Comparison of ENCODE assay signal across 8 mouse cellular contexts in genomic region chr8:69919010-69919409, GRCm38 (mm10). TPM values are rescaled to one million over a fixed set of nuclear protein-coding genes. Genes with fewer than 3 reads are reported as not detected.
A peak's percentile ranks its signal among the peaks of the same experiment; 100 is the strongest.
DNase-seq lines count a peak whose midpoint lies in the region; ATAC-seq lines count a peak whose summit lies in the region.

No protein-coding gene starts in this region.

- WGBS in heart, embryonic 16.5 days = 50% methylated on average over 1 of the region's 1 CpGs
- WGBS in liver, embryonic 13.5 days (ENCODE audit: insufficient replicate concordance) = 46% methylated on average over 1 of the region's 1 CpGs
- 83% methylated on average over 1 of the region's 1 CpGs for WGBS in stomach, embryonic 14.5 days

- peaks cover 17% of the 10 kb centered on the region for H3K36me3 ChIP-seq in heart, embryonic 16.5 days (ENCODE audit: control insufficient read depth, insufficient read depth)
- H3K36me3 ChIP-seq in liver, embryonic 13.5 days = peaks cover 41% of the 10 kb centered on the region
- H3K36me3 ChIP-seq in stomach, embryonic 14.5 days (ENCODE audit: control insufficient read depth, insufficient read depth, low read length) = peaks cover 16% of the 10 kb centered on the region

- H3K4me3 ChIP-seq in heart, embryonic 16.5 days (ENCODE audit: low read length) = no peak overlapping the region
- no peak overlapping the region for H3K4me3 ChIP-seq in liver, embryonic 13.5 days (replicated peaks)
- H3K4me3 ChIP-seq in stomach, embryonic 14.5 days (ENCODE audit: low read depth, low read length) = no peak overlapping the region

- no peaks in the 10 kb centered on the region for H3K27me3 ChIP-seq in heart, embryonic 16.5 days (ENCODE audit: control insufficient read depth, insufficient read depth, low read length)
- H3K27me3 ChIP-seq in liver, embryonic 13.5 days = no peaks in the 10 kb centered on the region
- H3K27me3 ChIP-seq in stomach, embryonic 14.5 days (ENCODE audit: control insufficient read depth, insufficient read depth, low read length) = no peaks in the 10 kb centered on the region

- H3K9ac ChIP-seq in heart, embryonic 16.5 days (ENCODE audit: low read length) = no peak overlapping the region
- no peak overlapping the region for H3K9ac ChIP-seq in liver, embryonic 13.5 days
- H3K9ac ChIP-seq in stomach, embryonic 14.5 days (replicated peaks; ENCODE audit: low read depth, low read length) = no peak overlapping the region

- peaks cover 33% of the 10 kb centered on the region for H3K4me1 ChIP-seq in heart, embryonic 16.5 days (ENCODE audit: control insufficient read depth, insufficient read depth, low read length)
- H3K4me1 ChIP-seq in liver, embryonic 13.5 days (replicated peaks) = peaks cover 63% of the 10 kb centered on the region
- 0 out of 2 replicates have a peak, but pooled peaks cover 3% of the 10 kb centered on the region for H3K4me1 ChIP-seq in stomach, embryonic 14.5 days (ENCODE audit: control insufficient read depth, insufficient read depth, low read length)

- H3K27ac ChIP-seq in heart, embryonic 16.5 days (ENCODE audit: low read length) = peak overlapping the region; percentile 14; the same call in 1 of the 2 replicates
- peak overlapping the region; percentile 87 for H3K27ac ChIP-seq in liver, embryonic 13.5 days
- no peak overlapping the region for H3K27ac ChIP-seq in stomach, embryonic 14.5 days (ENCODE audit: low read length)

- ATAC-seq in heart, embryonic 16.5 days (replicated peaks; ENCODE audit: extremely low read depth, insufficient read depth, low FRiP score) = peak; percentile 37
- ATAC-seq in liver, embryonic 13.5 days (ENCODE audit: low read depth) = peak; percentile 30
- ATAC-seq in stomach, embryonic 14.5 days (ENCODE audit: insufficient number of reproducible peaks, insufficient read depth, low FRiP score, low read depth) = peak; percentile 69; the same call in 1 of the 2 replicates

- H3K9me3 ChIP-seq in heart, embryonic 16.5 days (replicated peaks; ENCODE audit: control insufficient read depth, low read length) = no peaks in the 10 kb centered on the region
- no peaks in the 10 kb centered on the region for H3K9me3 ChIP-seq in liver, embryonic 13.5 days (replicated peaks)
- H3K9me3 ChIP-seq in stomach, embryonic 14.5 days (ENCODE audit: control insufficient read depth, low read depth, low read length) = no peaks in the 10 kb centered on the region

- H3K4me2 ChIP-seq in heart, embryonic 16.5 days (ENCODE audit: low read depth, low read length) = no peak overlapping the region
- H3K4me2 ChIP-seq in liver, embryonic 13.5 days = no peak overlapping the region
- no peak overlapping the region for H3K4me2 ChIP-seq in stomach, embryonic 14.5 days (replicated peaks; ENCODE audit: low read depth, low read length)

- peak; percentile 81 to 89 for DNase-seq in CD8-positive naive resting alpha-beta T cell, adult 2 months (ENCODE audit: low read depth in 2 of 2, low spot score in 2 of 2)
- DNase-seq in brain, embryonic 18.5 days (ENCODE audit: low read depth, low spot score) = peak; percentile 64
- DNase-seq in fibroblast of lung, adult 2 months (ENCODE audit: low read depth) = peak; percentile 94
- DNase-seq in kidney, postnatal 14 days = peak; percentile 86
- peak; percentile 65 for DNase-seq in liver, embryonic 13.5 days
- DNase-seq in natural killer cell, adult 2 months (ENCODE audit: low spot score in 2 of 2) = peak; percentile 89 to 90

RNA-seq across cellular contexts. Expression of gene Yjefn3, which starts 16.5 kb away (rescaled TPM):
- 8.2 and 8.7 TPM in 2 replicates for polyA plus RNA-seq in heart, embryonic 16.5 days (2015; fragmentation: Nextera tagmentation; extraction: Ambion mirVana)
- 0.74 and 0.81 TPM in 2 replicates for polyA plus RNA-seq in liver, embryonic 13.5 days (2015; fragmentation: Nextera tagmentation; extraction: Ambion mirVana)
- polyA plus RNA-seq in stomach, embryonic 14.5 days (2014; fragmentation: Nextera tagmentation; extraction: Ambion mirVana) = 3.7 and 4.9 TPM in 2 replicates

RNA-seq across cellular contexts. Expression of gene Ndufa13, which starts 16.7 kb away (rescaled TPM):
- 372 and 379 TPM in 2 replicates for polyA plus RNA-seq in heart, embryonic 16.5 days (2015; fragmentation: Nextera tagmentation; extraction: Ambion mirVana)
- polyA plus RNA-seq in liver, embryonic 13.5 days (2015; fragmentation: Nextera tagmentation; extraction: Ambion mirVana) = 109 and 114 TPM in 2 replicates
- 190 and 202 TPM in 2 replicates for polyA plus RNA-seq in stomach, embryonic 14.5 days (2014; fragmentation: Nextera tagmentation; extraction: Ambion mirVana)

RNA-seq across cellular contexts. Expression of gene Tssk6, which starts 17.0 kb away (rescaled TPM):
- polyA plus RNA-seq in heart, embryonic 16.5 days (2015; fragmentation: Nextera tagmentation; extraction: Ambion mirVana) = 1.1 and 2.0 TPM in 2 replicates
- 2.4 and 2.5 TPM in 2 replicates for polyA plus RNA-seq in liver, embryonic 13.5 days (2015; fragmentation: Nextera tagmentation; extraction: Ambion mirVana)
- polyA plus RNA-seq in stomach, embryonic 14.5 days (2014; fragmentation: Nextera tagmentation; extraction: Ambion mirVana) = 3.4 and 3.9 TPM in 2 replicates

RNA-seq across cellular contexts. Expression of gene Cilp2, which starts 31.5 kb away (rescaled TPM):
- 0.29 and 0.47 TPM in 2 replicates for polyA plus RNA-seq in heart, embryonic 16.5 days (2015; fragmentation: Nextera tagmentation; extraction: Ambion mirVana)
- polyA plus RNA-seq in liver, embryonic 13.5 days (2015; fragmentation: Nextera tagmentation; extraction: Ambion mirVana) = 0.03 and 0.09 TPM in 2 replicates
- polyA plus RNA-seq in stomach, embryonic 14.5 days (2014; fragmentation: Nextera tagmentation; extraction: Ambion mirVana) = 0.42 and 0.64 TPM in 2 replicates
